In the genomic region with DNA sequence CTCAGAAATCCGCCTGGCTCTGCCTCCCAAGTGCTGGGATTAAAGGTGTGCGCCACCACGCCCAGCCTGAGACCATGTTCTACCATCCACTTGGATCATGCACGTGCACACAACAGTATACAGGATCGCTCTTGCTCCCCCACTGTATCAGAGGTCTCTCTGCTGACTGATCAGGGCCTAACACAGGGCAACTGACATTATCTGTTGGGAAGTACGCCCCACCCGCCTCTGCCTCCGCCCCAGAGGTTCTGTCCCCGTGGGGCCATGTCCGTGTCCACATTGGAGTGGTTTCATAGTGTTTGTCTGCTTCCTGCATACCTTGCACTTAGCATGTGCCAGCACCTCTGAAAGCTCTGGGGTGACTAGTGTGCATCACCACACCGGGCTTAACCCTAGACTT, we compare ENCODE assay signal across 1 mouse cellular context.
TF ChIP-seq lines count a peak whose summit lies in the region.

No protein-coding gene starts in this region.

TF ChIP-seq in myocyte, 11 proteins besides CTCF, POLR2A, EP300 and RAD21:
- TF ChIP-seq POLR2AphosphoS2 (IDR thresholded peaks at IDR 0.05; ENCODE audit: insufficient read length, low read depth) (peak; percentile 8), MAX (IDR thresholded peaks at IDR 0.05; ENCODE audit: low read depth) (no peak)
